Mouse (Mus musculus) heart, postnatal 36 days (tissue): ENCODE data around the gene Vcp. TPM values are rescaled to one million over a fixed set of nuclear protein-coding genes. Genes with fewer than 3 reads are reported as not detected.
A peak's percentile ranks its signal among the peaks of the same experiment; 100 is the strongest.

Source experiments
- DNase-seq, 2 experiments: peaks; one replicate each; pipeline ENCODE4 v3.0.0; 2021 to 2022
- intact Hi-C: fragments of 180-260 bp; cut with DNase I; formaldehyde crosslinking; loops from one replicate; pipeline ENCODE4 v1.15.1; 2025
- total RNA-seq, 2 experiments: library from RNA; stranded (reverse); gene quantifications; 2 replicates each; pipeline ENCODE4 v1.2.3; 2021

Vcp gene
- total RNA-seq, 2 experiments from 2014 or later: 264 to 265 TPM

DNA sequence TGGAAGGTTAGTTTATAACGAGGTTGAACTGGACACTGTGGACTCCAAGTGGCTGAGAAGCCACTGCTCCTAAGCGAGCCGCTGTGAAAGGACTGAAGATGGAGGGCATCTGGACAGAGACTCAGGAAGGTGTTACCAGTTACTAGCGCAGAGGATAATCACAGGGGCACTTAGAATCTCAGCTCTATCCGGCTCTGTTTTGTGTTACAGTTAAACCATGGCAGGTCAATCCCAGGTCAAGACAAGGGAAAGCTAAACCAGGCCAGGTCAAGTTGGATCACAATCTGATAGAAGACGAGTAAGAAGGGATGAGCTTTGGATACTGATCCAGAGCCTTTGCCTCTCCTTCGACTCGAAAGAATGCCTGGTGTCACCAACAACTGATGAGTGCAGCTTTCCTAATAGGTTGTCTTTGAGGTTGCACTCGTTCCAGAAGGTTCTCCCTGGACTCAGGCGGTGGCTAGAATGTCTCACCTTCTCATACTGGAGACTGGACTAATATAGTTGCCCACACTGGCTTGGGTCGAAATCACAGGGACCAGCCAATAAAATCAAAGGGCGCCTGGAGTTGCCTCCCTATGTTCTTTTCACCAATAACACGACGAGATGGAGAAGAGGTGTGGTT lies 51.1 kb downstream of the Vcp start:
- intact Hi-C loops: no loop called here
- no peak for DNase-seq

DNA sequence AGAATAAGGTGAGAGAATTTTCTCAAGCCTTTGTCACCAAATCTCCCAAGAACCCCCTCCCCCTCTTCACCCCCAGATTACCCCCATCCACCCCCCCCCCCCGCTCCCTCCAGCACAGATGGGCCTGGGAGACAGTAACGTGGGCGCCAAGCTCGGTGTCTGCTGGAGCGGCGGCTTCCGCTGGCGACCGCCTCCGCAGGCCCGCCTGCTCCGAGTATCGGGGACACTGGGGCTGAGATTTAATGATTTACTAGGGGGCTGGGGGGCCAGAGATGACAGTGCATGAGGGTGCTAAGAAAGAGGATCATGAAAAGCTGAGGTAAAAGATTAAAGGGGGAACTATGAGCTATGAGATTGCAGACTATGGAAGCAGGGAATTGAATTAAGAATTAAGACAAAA lies 51.8 kb downstream of the Vcp start:
- no peak for DNase-seq
- intact Hi-C loops: no loop called here

DNA sequence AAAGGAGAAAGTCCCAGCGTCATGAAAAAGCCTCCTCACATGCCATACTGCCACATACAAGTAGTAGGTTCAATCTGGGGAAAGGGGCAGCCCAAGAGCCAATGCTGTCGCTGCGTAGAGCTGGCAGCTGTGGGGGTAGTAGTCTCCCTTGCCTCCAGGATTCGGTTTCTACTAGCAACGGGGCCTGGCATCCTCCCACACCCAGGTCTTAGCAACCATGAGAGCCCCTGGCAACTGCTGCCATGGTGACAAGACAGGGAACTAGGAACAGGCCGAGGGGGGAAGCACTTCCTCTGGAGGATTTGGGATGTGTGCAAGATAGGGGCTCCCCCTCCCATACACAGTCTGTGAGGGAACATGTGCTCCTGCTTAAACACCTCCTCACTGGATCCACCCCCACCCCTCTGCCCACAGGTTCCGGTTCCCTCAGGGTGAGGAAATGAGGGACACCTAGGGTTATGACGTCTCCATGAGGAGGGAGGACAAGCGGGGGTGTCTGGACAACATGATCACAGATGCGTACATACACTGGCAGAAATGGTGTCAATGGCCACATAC lies 53.5 kb downstream of the Vcp start:
- DNase-seq: no peak
- intact Hi-C loops: loop anchor here (1.0 kb wide), 1 partner anchor 70 kb away; no protein-coding TSS in a partner anchor

DNA sequence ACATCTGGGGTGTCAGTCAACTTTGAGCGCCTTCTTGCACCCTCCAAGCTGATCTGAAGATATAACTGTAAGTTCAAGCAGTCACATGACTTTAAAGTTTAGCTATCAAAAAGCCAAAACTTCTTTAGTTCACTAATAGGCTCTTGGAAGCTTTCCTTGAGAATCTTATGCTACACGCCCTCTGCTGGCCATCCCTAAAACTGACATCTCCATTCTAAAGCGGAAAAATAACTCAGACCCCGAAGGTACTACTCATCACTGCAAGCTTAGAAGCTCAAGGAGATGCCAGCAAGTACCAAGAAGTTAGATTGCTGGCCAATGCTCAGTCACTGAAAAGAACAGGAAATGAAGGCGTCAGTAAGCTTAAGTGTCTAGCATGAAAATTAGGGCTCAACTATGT lies 54.4 kb downstream of the Vcp start:
- intact Hi-C loops: loop anchor here (1.0 to 2.0 kb wide), 2 partner anchors 29 to 69 kb away; partner anchors contain the start of gene Phf24
- DNase-seq: peak in 1 of 2 experiments; percentile 69

DNA sequence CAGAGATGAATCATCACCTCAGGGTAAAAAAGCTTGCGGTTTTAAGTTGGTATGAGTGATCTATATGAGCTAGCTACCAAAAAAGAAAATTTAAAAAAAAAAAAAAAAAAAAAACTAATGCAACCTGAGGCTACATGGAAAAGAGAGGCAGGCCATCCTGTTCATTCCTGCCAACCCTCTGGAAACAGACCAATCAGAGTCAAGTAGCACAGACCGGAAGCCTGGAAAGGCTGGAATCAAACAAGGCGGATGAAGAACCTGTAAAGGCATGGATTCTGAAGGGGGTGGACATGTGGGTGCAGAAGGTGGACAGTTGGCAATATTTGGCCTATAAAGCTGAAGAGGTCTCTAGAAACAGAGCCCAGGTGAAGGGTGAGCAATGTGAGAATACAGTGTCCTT lies 54.9 kb downstream of the Vcp start:
- no peak for DNase-seq
- intact Hi-C loops: loop anchor here (2.0 kb wide), 1 partner anchor 29 kb away; the partner anchor contains the start of gene Phf24

DNA sequence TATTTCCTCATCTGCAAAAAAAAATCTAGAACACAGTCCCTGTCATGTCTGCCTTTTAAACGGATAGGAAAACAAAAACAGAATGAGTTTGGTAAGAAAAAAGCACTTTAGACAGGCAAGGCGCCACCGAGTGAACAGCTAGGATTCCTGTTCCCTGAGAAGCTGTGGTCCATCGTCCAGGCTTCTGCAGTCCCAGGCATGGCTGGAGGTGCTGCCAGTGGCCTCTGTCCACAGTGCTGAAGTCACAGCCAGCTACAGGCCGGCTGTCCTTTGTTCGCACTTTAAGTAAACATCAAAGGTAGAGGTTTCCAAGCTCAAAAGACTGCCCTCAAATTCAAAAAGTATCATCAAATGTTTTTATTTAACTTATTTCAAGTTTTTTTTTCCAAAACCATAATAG lies 55.3 kb downstream of the Vcp start:
- intact Hi-C loops: loop anchor here (2.0 kb wide), 1 partner anchor 28 kb away; the partner anchor contains the start of gene Phf24
- DNase-seq: no peak

DNA sequence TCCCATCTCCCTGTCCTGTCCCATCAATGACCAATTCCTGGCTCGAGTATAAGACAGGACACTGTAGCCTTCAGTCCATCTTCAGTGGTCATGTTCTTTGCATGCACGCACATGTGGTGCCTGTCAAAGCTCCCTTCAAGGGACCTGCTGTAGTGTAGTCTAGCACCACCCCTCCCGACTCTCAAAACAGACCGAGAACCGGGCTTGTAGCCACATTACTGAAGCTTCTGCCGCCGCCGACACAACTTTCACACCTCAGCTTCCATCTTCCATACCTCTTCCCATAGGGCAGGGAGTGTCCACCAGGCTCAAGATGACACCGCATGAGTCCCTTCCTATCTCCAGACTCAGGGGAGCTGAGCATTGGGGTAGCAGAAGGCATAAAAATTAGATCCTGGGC lies 56.1 kb downstream of the Vcp start:
- no peak for DNase-seq
- intact Hi-C loops: loop anchor here (2.0 kb wide), 1 partner anchor 27 kb away; the partner anchor contains the start of gene Phf24

DNA sequence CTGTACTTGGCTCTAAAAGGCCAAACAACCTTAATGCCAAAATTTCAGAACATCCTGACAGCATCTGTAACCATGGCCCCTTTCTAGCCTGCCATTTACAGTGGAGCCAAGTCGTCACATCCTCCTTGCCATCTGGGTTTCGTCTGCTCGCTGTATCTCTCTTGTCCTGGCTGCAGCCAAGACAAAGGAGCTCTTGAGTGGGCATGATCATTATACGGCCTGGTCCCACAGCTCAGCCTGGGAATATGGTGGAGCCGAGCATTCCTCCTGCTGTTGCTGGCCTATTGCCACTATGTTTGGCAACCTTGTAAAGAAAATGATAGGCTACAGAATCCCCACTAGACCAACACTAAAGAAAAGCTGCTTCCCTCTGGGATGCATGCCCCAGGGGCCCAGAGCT lies 57.0 kb downstream of the Vcp start:
- intact Hi-C loops: no loop called here

DNA sequence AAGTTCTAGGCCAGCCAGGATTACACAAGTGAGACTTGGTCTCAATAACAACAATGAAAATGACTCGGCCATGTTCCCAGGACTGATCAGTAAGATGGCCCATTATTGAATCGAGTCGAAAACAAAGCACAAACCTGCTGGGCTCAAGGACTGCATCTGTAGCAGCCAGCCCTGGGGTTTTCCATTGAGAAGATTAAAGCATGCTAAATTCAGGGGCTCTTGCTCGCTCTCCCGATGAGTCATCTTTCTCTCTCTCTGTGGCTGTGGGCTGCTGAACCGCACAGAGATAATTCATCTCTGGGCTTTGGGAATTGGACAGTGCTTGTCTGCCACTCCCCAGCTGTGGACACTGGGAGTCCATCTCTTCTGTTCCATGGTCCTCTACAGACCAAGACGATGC lies 58.9 kb downstream of the Vcp start:
- intact Hi-C loops: no loop called here
- no peak for DNase-seq

More for the DNA sequence above, 57.0 kb downstream of the Vcp start:
- DNase-seq: no peak

DNA sequence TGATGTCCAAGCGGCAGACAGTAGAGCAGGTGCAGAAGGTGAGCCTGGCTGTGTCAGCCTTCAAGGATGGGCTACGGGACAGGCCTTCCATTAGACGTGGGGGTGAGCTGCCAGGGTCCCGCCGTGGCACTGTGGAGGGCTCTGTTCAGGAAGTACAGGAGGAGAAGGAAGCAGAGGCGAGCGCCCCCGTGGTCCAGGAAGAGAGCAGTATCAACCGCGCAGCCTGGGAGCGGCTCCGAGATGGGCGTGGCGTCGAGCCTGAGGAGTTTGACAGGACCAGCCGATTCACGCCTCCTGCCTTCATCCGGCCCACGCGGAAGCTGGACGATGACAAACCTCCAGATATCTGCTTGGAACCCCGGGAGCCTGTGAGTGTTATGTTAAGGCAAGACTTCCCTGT lies 66.7 kb downstream of the Vcp start:
- peak; percentile 61 to 67 for DNase-seq
- intact Hi-C loops: no loop called here

DNA sequence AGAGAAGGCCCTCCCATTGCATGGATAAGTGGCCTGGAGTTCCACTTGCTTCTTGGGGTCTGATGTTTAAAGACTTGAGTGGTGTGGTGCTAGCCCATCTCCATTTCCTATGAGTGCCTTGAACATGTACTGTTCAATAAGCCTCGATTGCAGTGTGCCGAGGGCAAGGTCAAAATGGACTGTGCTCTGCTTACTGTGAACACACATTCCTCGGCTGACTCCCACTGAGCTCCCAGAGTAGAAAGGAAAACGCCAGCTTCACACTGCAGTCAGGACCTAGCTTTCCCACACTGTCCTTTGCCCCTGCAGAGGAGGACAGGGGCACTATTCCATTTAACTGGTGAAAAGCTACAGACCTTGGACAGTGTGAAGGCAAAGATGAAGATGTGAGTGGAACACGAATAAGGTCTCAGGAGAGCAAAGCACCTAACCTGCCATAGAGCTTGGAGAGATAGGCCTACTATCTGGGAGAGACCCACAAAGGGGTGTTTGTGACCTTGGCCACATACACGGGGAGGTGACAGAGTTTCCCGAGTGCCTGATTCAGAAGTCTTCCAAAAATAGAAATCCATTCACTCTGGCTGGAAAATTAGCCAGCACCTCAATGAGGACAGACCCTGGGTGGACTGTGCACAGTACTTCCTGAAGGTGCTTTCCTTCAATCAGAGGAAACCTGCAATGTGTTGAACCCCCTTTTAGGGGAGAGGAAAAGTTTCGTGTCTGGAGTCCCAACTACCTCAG lies 67.9 kb downstream of the Vcp start:
- DNase-seq: no peak

More for the DNA sequence above, 67.9 kb downstream of the Vcp start:
- intact Hi-C loops: no loop called here

Other genes starting within 250 kb of the Vcp start
- under 1 TPM in 1 of 2 experiments, not detected in 1; 0.73 TPM for gene Ccl19, start 243.9 kb downstream of the Vcp start, total RNA-seq
- 10 to 100 TPM; 40.1 to 54.5 TPM for gene Ccl21a, start 226.5 kb downstream of the Vcp start, total RNA-seq
- gene Fam205a1, start 146.6 kb downstream of the Vcp start, total RNA-seq: under 1 TPM in 1 of 2 experiments, not detected in 1; 0.08 TPM
- gene Gm12394, start 143.7 kb downstream of the Vcp start, total RNA-seq: not detected
- gene Fam205c, start 126.3 kb downstream of the Vcp start, total RNA-seq: 1 to 10 TPM; 6.2 to 9.6 TPM
- 1 to 10 TPM; 5.6 to 8.0 TPM for gene Phf24, start 83.8 kb downstream of the Vcp start, total RNA-seq
- 10 to 100 TPM; 70.6 to 92.4 TPM for gene Dnajb5, start 50.7 kb downstream of the Vcp start, total RNA-seq
- not detected for gene 1700022I11Rik, start 30.9 kb downstream of the Vcp start, total RNA-seq
- gene Fancg, start 10.0 kb upstream of the Vcp start, total RNA-seq: 1 to 10 TPM; 2.6 to 3.2 TPM
- gene Pigo, start 25.3 kb upstream of the Vcp start, total RNA-seq: 10 to 100 TPM; 20.1 to 23.2 TPM
- 100 to 1,000 TPM; 108 to 115 TPM for gene Stoml2, start 31.2 kb upstream of the Vcp start, total RNA-seq
- 10 to 100 TPM; 26.1 to 30.0 TPM for gene Fam214b, start 45.7 kb upstream of the Vcp start, total RNA-seq
- 10 to 100 TPM; 12.9 to 13.5 TPM for gene Unc13b, start 58.4 kb upstream of the Vcp start, total RNA-seq